8 mouse cellular contexts compared by ENCODE assay signal in the genomic region with DNA sequence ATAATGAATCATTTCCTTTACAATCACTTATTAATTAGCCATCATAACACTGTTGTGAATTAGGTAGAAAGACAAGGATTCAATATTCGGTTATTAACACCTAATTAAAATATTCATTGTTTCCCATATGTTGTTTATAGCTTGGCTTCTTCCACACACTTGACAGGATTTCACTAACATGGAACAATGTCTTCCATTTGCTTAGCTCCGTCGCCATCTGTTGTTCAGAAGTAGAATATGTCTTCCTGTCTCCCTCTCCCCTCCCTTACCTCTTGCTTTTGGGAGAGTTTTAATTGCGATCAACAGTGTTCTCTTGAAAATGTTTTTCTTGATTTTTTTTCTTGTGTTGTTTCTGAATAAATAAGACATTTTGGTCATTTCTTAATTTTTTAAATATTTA. TPM values are rescaled to one million over a fixed set of nuclear protein-coding genes. Genes with fewer than 3 reads are reported as not detected.
DNase-seq lines count a peak whose midpoint lies in the region; ATAC-seq lines count a peak whose summit lies in the region.

No protein-coding gene starts in this region.

- H3K4me2 ChIP-seq in neural tube, embryonic 11.5 days (ENCODE audit: low read depth), result no peak overlapping the region
- H3K4me2 ChIP-seq in embryonic facial prominence, embryonic 14.5 days (ENCODE audit: low read depth, low read length), result no peak overlapping the region
- H3K4me2 ChIP-seq in lung, embryonic 16.5 days (ENCODE audit: low read depth, low read length), result no peak overlapping the region

- 0 out of 2 replicates have a peak, but pooled peaks cover under 1% of the 10 kb centered on the region for H3K4me1 ChIP-seq in neural tube, embryonic 11.5 days (ENCODE audit: control insufficient read depth, insufficient read depth, low read length)
- peaks cover 21% of the 10 kb centered on the region for H3K4me1 ChIP-seq in embryonic facial prominence, embryonic 14.5 days (ENCODE audit: control insufficient read depth, insufficient read depth, low read length)
- peaks cover 5% of the 10 kb centered on the region; the same call in 1 of the 2 replicates for H3K4me1 ChIP-seq in lung, embryonic 16.5 days (replicated peaks; ENCODE audit: control insufficient read depth, insufficient read depth, low read length)

- DNase-seq in gastrocnemius, adult 18-20 months (ENCODE audit: low spot score), result peak; percentile 24
- no peak for DNase-seq in gastrocnemius, postnatal 36 days
- no peak for DNase-seq in neural tube, embryonic 11.5 days (ENCODE audit: low spot score)
- no peak for DNase-seq in neural tube, embryonic 10.5 days (ENCODE audit: extremely low spot score, low spot score)
- peak; percentile 88 for DNase-seq in embryonic facial prominence, embryonic 14.5 days (ENCODE audit: low spot score)
- DNase-seq in telencephalon, adult 2 months (ENCODE audit: low read depth, low spot score), result peak; percentile 42
- DNase-seq in thymus, postnatal 36 days, result no peak

- no peaks in the 10 kb centered on the region for H3K27me3 ChIP-seq in neural tube, embryonic 11.5 days (ENCODE audit: control insufficient read depth, insufficient read depth, low read length)
- no peaks in the 10 kb centered on the region for H3K27me3 ChIP-seq in embryonic facial prominence, embryonic 14.5 days (replicated peaks; ENCODE audit: control insufficient read depth, insufficient read depth, low read length)
- no peaks in the 10 kb centered on the region for H3K27me3 ChIP-seq in lung, embryonic 16.5 days (ENCODE audit: control insufficient read depth, insufficient read depth, low read depth, low read length)

- no peaks in the 10 kb centered on the region for H3K36me3 ChIP-seq in neural tube, embryonic 11.5 days (ENCODE audit: control insufficient read depth, insufficient read depth, low read length)
- no peaks in the 10 kb centered on the region for H3K36me3 ChIP-seq in embryonic facial prominence, embryonic 14.5 days (ENCODE audit: control insufficient read depth, insufficient read depth, low read length)
- H3K36me3 ChIP-seq in lung, embryonic 16.5 days (ENCODE audit: control insufficient read depth, insufficient read depth, low read length), result no peaks in the 10 kb centered on the region

- no peak overlapping the region for H3K27ac ChIP-seq in neural tube, embryonic 11.5 days (ENCODE audit: low read depth, low read length)
- no peak overlapping the region for H3K27ac ChIP-seq in embryonic facial prominence, embryonic 14.5 days (replicated peaks; ENCODE audit: low read depth, low read length)
- H3K27ac ChIP-seq in lung, embryonic 16.5 days (ENCODE audit: low read length), result no peak overlapping the region

- no peak overlapping the region for H3K4me3 ChIP-seq in neural tube, embryonic 11.5 days (ENCODE audit: low read depth, low read length)
- H3K4me3 ChIP-seq in embryonic facial prominence, embryonic 14.5 days (ENCODE audit: low read depth, low read length), result no peak overlapping the region
- no peak overlapping the region for H3K4me3 ChIP-seq in lung, embryonic 16.5 days (ENCODE audit: low read length)

- H3K9me3 ChIP-seq in neural tube, embryonic 11.5 days (ENCODE audit: control insufficient read depth, low read length), result no peaks in the 10 kb centered on the region
- H3K9me3 ChIP-seq in embryonic facial prominence, embryonic 14.5 days (ENCODE audit: control insufficient read depth, low read length), result no peaks in the 10 kb centered on the region
- H3K9me3 ChIP-seq in lung, embryonic 16.5 days (ENCODE audit: control insufficient read depth, low read length), result no peaks in the 10 kb centered on the region

- 34% methylated on average over 4 of the region's 4 CpGs for WGBS in neural tube, embryonic 11.5 days
- WGBS in embryonic facial prominence, embryonic 14.5 days, result 22% methylated on average over 4 of the region's 4 CpGs
- WGBS in lung, embryonic 16.5 days, result 20% methylated on average over 4 of the region's 4 CpGs

- ATAC-seq in neural tube, embryonic 11.5 days (ENCODE audit: insufficient read depth, low FRiP score, low TSS enrichment), result peak; percentile 74; the same call in 1 of the 2 replicates
- ATAC-seq in embryonic facial prominence, embryonic 14.5 days (ENCODE audit: low read depth), result peak; percentile 64; the same call in 1 of the 2 replicates
- ATAC-seq in lung, embryonic 16.5 days (ENCODE audit: low read depth), result peak; percentile 59; the same call in 1 of the 2 replicates

- intact Hi-C loops in gastrocnemius, postnatal 36 days (cut with DNase I), result loop anchor here (5.0 to 10.0 kb wide), 3 partner anchors 153 to 808 kb away; no protein-coding TSS in a partner anchor

- H3K9ac ChIP-seq in neural tube, embryonic 11.5 days (ENCODE audit: low read length), result no peak overlapping the region
- H3K9ac ChIP-seq in embryonic facial prominence, embryonic 14.5 days (ENCODE audit: low read depth, low read length), result no peak overlapping the region
- no peak overlapping the region for H3K9ac ChIP-seq in lung, embryonic 16.5 days (ENCODE audit: low read length)

RNA-seq across cellular contexts. Expression of gene Ccdc93, which starts 30.6 kb away (rescaled TPM):
- total RNA-seq in gastrocnemius, adult 18-20 months (2021), result 1 to 10 TPM; 8.3 to 8.9 TPM
- total RNA-seq in gastrocnemius, postnatal 36 days (2021), result 1 to 10 TPM; 8.9 to 9.2 TPM
- polyA plus RNA-seq in neural tube, embryonic 11.5 days (2014; fragmentation: Nextera tagmentation; extraction: Ambion mirVana), result 10.2 and 11.0 TPM in 2 replicates
- 11.7 and 12.0 TPM in 2 replicates for polyA plus RNA-seq in embryonic facial prominence, embryonic 14.5 days (2014; fragmentation: Nextera tagmentation; extraction: Ambion mirVana)
- polyA plus RNA-seq in lung, embryonic 16.5 days (2015; fragmentation: Nextera tagmentation; extraction: Ambion mirVana), result 9.4 and 10.1 TPM in 2 replicates

Comparison
In these comparisons a context has a peak if more than half of its experiments do, and no peak if none do; other contexts are left out.
1. DNase-seq: peak in gastrocnemius, adult 18-20 months (single experiment), embryonic facial prominence, embryonic 14.5 days (single experiment) and telencephalon, adult 2 months (single experiment); none in gastrocnemius, postnatal 36 days (0 of 2), neural tube, embryonic 11.5 days (single experiment), neural tube, embryonic 10.5 days (single experiment) and thymus, postnatal 36 days (0 of 2).
2. Peak in every context shown above with its lines, with median percentiles within 50 percentile points of each other: ATAC-seq.